Mouse (Mus musculus): ENCODE results near the gene Gm45785.

DNA sequence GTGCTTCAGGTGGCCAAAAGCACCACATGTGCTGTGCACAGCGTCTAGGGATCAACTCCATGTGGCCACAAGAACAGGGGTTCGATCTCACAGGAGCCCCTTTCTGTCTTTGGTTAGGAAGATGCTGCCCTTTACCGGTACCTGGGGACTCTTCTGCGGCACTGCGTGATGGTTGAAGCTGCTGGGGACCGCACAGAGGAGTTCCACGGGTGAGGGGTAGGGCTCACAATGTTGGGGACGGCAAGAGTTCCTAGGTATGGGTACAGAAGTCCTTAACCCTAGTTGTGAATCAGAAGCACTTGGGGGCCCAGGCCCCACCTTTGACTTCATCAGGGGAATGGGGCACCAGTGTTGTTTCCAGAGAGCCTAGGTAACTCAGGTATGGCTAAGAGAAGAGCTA lies 2.6 kb upstream of the Gm45785 start:
- TF ChIP-seq CTCF (conservative IDR thresholded peaks at IDR 0.05; ENCODE audit: insufficient read depth, insufficient read length, low read depth, low read length) (no peak), POLR2A (IDR thresholded peaks at IDR 0.05; ENCODE audit: low read depth, low read length) (no peak)

Measured in kidney, adult 2 months (tissue).